Mouse (Mus musculus) megakaryocyte progenitor cell, adult 5-6 weeks (primary cell): Measurements from ENCODE around the gene Cldn7. TPM values are rescaled to one million over a fixed set of nuclear protein-coding genes. Genes with fewer than 3 reads are reported as not detected.
A peak's percentile ranks its signal among the peaks of the same experiment; 100 is the strongest.

ENCODE experiments used
- ATAC-seq: replicated peaks from 2 replicates; pipeline ENCODE4 v1.8.0; 2016; ENCODE audit warnings: mild to moderate bottlenecking, moderate TSS enrichment, inconsistent platforms; ENCODE audit not compliant: poor library complexity
- total RNA-seq, 2 experiments: library from RNA; stranded (forward) in 1 of 2; stranded (reverse) in 1 of 2; fragments of 157-497, 149-512 nt in 1 of 2; fragments of 200-1000 nt in 1 of 2; gene quantifications; 2 replicates each; pipeline versions ENCODE4 v1.2.3 to v1.2.4; 2015 to 2017

The Cldn7 gene
- total RNA-seq, 2 experiments from 2014 or later, result not detected

DNA sequence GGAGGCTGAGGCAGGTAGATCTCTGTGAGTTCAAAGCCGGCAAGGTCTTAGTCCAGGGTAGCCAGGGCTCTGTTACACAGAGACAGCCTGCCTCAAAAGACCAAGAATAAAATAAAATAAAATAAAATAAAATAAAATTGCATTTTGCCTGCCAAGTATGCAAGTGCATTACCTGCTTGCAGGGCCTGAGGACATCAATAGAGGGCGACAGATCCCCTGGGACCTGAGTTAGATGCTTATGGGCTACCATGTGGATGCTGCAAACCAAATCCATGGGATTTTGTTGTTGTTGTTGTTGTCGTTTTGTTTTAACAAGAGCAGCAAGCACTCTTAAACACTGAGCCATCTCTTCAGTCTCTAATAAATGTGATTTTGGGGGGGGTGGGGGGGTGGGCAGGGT lies 32.3 kb upstream of the Cldn7 start:
- no peak for ATAC-seq

DNA sequence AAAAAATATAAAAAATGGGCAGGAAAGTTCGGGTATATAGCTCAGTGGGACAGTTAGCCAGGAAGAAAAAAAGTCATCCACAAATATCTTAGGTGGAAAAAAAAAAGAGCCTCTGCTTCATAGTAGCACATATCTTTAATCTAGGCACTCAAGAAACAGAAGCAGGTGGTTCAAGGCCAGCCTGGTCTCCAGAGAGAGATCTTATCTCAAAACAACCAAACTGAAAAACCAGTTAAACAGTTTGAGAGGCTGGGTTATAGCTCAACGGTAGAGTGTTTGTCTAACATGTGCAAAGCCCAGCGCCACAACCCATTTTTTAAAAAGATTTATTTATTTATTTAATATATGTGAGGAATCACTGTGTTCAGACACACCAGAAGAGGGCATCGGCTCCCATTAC lies 31.5 kb upstream of the Cldn7 start:
- no peak for ATAC-seq

GRCm38 (mm10) chr11:69934169-69934568 lies 30.4 kb upstream of the Cldn7 start:
- ATAC-seq, result peak; percentile 74

DNA sequence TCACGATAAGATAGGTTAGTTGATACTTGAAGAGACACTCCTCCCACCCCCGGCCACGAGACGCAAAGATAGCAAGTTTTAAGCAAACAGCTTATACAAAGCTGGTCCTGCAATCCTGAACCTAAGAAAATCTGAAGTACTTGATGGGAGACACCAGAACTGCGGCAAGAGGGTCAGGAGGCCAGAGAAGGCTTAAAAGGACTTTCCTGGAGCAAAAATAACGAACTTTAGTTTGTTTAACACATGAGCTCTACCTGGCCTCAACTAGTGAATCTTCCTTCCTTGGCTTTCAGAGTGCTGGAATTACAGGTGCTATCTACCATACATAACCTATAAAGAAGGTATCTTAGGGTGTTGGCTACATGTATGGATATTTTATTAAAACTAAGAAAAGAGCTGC lies 29.9 kb upstream of the Cldn7 start:
- ATAC-seq, result no peak

GRCm38 (mm10) chr11:69935137-69935879 lies 29.3 kb upstream of the Cldn7 start, which contains the start of gene Ybx2:
Gene Ybx2, plus strand, starts transcription at chr11:69935796.
- peak; percentile 30 for ATAC-seq

GRCm38 (mm10) chr11:69936156-69936555 lies 28.4 kb upstream of the Cldn7 start:
- no peak for ATAC-seq

DNA sequence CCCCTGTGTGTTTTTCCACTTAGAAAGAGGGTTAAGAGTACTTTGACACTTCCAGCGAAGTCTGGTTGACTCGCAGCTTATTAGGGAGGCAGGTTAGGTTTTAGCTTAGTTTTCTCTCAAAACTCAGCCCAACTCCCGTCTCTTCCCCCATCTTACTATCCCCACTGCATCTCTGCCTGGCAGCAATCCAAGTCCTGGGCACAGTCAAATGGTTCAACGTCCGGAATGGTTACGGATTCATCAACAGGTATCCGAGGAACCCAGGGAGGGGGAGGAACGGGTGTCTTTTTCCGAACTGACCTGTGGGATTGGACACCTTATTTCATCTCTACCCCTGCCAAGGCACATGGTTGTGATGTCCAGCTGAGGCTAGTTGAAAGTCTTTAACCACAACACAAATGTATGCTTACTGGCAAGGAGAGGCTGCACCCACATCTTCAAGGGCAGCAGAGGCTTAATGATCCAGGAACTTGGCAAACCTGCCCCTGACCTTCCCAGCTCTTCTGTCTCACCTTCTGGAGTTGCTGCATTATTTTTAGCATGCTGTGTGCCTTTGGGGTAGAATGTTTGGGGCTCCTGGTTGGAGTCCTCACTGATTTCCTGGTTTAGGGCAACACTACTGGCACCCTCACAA lies 27.7 kb upstream of the Cldn7 start:
- ATAC-seq, result no peak

GRCm38 (mm10) chr11:69937385-69937784 lies 27.2 kb upstream of the Cldn7 start:
- ATAC-seq, result no peak

- ATAC-seq, result no peak
Measured at GRCm38 (mm10) chr11:69937834-69938233, 26.7 kb upstream of the Cldn7 start.

DNA sequence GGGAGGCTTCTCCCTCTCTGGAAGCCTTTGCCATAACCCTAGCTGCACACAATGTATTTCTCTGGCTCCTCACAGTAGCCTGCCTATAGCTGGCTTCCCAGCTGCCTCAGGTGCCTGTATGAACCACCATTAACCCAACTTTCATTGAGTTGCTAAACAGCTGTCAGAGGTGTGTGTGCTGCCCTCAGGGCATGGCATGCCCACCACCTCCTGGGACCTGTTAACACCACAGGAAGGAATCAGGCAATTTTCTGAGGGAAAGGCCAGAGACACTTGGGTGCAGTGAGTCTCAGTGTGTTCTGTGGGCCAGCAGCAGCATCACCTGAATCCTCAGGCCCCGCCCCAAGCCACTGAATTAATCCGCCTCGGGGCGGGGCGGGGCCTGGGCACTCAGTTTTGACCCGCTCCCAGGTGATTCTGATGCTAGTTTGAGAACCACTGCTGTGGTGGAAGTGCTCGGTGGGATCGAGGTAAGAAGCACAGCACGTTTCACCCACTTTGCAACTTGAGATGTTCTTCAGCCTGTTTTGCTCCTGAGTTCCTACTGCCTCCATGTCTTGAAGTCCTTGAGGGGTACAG lies 26.1 kb upstream of the Cldn7 start:
- ATAC-seq, result no peak

GRCm38 (mm10) chr11:69939181-69939580 lies 25.4 kb upstream of the Cldn7 start:
- ATAC-seq, result no peak

DNA sequence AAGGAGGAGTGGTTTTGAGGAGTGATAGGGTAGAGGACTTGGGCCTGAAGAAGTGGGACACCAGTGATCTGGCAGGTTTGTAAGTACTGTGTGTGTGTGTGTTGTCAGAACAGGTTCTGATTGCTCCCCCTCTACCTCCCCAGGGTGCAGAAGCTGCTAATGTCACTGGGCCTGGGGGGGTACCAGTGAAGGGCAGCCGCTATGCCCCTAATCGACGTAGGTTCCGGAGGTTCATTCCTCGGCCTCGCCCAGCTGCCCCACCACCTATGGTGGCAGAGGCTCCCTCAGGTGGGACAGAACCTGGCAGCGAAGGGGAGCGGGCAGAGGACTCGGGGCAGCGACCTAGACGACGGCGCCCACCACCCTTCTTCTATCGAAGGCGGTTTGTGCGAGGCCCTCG lies 24.8 kb upstream of the Cldn7 start:
- no peak for ATAC-seq

DNA sequence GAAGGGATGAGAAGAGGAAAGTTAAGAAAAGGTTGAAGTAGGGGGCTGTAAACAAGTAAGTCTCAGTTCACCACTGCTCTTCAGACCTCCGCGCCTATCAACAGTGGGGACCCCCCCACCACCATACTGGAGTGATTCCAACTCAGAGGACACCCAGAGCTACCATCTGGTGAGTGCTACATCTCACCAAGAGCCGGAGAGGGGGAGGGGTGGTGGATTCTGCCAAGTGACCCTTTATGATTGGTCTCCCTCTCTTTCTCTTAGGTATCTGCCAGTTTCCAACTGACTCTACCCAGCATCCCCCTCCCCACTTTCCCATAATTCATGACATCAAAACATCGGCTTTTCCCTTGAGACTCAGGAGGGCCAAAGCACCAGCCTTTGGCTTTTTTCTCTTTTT lies 23.6 kb upstream of the Cldn7 start:
- no peak for ATAC-seq

DNA sequence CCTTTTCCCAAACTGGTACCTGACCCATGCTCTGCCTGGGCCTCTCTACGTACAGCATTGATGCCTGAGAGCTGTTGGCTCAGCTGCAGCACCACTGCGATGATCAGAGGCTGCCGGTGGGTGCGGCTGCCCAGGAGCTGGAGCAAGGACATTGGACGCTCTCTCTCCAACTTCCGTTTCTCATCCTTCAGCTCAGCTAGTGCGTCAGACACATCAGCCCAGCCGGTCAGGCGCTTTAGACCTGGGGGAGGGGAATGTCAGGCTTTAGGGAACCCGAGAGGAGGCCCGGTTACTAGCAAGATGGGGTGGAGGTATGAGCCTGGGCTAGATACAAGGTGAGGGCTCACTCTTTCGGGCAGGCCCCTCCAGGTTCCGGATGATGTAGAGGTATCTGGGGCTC lies 19.4 kb upstream of the Cldn7 start:
- no peak for ATAC-seq

DNA sequence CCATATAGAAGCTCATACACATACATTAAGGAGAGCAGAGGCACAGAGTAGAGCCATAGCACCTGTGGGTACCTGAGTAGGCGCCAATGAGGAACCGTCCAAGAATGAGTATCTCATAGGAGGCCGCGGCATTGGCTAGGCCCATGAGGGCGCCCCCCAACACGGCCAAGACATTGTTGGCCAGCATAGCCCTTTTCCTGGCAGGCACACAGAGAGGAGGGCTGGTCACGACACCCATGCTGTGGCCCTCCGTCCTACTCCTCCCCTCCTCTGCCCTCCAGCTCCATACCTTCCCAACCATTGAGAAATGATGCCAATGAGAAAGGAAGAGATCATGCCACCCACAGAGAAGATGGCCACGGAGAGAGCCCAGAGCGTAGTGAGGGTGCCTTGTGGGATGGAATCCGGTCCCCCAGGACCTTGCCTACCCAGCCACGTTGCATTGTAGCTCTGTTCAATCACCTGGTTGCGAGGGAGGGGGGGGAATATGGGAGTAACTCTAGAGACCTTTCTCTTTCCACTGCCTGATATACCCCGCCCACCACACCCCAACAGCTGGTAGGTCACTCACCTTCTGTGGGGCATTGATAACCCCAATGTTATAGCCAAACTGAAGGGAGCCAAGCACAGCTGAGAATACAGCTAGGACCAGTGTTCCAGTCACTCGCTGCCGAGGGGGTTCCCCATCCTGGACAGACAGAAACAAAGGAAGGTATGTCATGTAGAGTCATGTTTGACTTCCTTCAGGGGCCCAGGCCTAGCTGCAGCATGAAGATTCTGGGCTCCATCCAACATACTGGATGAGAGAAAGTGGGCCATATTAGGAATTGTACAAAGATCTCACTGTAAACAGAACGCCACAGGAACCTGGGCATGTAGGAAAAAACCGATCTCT lies 18.3 kb upstream of the Cldn7 start:
- peak; percentile 40; the same call in 1 of the 2 replicates for ATAC-seq

DNA sequence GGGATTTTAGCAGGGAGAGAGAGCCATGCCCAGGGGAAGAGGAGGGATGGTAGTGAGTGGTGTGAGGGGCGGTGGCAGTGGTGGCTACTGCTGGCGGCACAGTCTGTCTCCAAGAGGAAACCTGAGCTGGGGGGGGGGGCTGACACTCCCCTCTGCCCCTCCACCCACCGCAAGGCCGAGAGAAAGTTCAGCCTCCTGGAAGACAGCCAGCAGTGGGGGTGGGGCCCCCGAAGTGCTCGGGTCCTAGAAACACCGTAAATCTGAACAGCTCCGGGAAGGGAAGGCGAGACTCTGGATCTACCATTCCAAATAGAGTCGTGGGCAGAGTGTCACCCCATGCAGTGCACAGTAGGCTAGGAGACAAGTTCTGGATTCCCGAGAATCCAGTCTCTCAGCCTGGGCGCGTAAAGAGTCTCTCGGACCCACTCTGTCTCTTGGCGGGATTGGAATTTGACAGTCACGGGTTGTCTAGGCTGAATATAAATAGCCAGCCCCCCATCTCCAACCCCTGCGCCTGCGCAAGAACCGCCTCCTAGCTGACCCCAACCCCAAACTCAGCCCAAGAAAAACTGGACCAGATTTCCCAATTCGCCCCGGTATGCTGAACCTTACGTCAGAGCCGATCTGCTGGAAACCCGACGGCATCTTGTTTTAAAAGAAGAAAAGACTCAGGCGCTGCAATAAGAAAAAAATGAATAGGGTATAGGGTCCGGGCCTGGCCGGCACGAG lies 17.1 kb upstream of the Cldn7 start:
- no peak for ATAC-seq

GRCm38 (mm10) chr11:69948066-69948762 lies 16.4 kb upstream of the Cldn7 start, which contains the start of gene Slc2a4:
Gene Slc2a4, minus strand, starts transcription at chr11:69948188.
- peak; percentile 88 for ATAC-seq

DNA sequence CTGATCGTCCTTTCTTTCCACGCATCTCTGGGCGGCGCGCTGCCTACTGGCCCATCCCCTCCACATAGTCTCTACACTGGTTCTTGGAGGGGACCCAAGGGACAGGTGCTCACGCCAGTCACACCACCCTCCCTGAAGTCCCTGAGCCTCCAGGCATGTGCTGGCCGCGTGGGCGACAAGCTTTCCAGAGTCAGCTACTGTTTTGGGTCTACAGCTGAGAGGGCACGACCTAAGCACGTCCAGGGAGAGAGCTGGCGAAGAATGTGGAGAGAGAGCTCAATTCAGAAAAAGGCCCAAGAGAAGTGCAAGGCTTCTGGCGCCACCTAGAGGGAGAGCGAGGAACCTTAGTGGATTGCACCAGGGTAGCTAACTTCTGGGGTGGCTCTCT lies 15.8 kb upstream of the Cldn7 start:
- peak; percentile 82 for ATAC-seq

GRCm38 (mm10) chr11:69950807-69951459 lies 13.6 kb upstream of the Cldn7 start:
- no peak for ATAC-seq
